Mouse (Mus musculus) macrophage (primary cell): Measurements from ENCODE around the gene Btbd9. TPM values are rescaled to one million over a fixed set of nuclear protein-coding genes. Genes with fewer than 3 reads are reported as not detected.

Experiments
- H3K27ac ChIP-seq: fragments of 350-480 bp; formaldehyde crosslinking; 2 replicates; pipeline ENCODE4 v1.9.0; 2021
- H3K36me3 ChIP-seq: fragments of 350-480 bp; formaldehyde crosslinking; 2 replicates; pipeline ENCODE4 v1.9.0; 2021; ENCODE audit errors: inconsistent target
- H3K4me3 ChIP-seq: fragments of 350-480 bp; formaldehyde crosslinking; 2 replicates; pipeline ENCODE4 v1.9.0; 2021; ENCODE audit errors: inconsistent target
- H3K79me2 ChIP-seq: fragments of 350-480 bp; formaldehyde crosslinking; 2 replicates; pipeline ENCODE4 v1.9.0; 2021; ENCODE audit errors: inconsistent target
- WGBS: methylation state at CpG from one replicate; pipeline ENCODE4 v1.1.7; 2026; ENCODE audit warnings: inconsistent platforms; ENCODE audit not compliant: missing documents; 5-methylcytosine and 5-hydroxymethylcytosine counted together
- polyA plus RNA-seq: library from polyadenylated mRNA; stranded (reverse); fragments of 250-400 nt; gene quantifications from 3 replicates; pipeline ENCODE4 v1.2.4, GENCODE M21; 2018; ENCODE audit warnings: inconsistent platforms

The Btbd9 gene
- polyA plus RNA-seq, 1 experiment from 2014 or later = 16.9 TPM

GRCm38 (mm10) chr17:30188031-30188981 lies 388.0 kb downstream of the Btbd9 start:
- H3K36me3 ChIP-seq = peaks cover 15% of the 10 kb centered on the region; the same call in 1 of the 2 replicates
- H3K27ac ChIP-seq = no peak overlapping the region
- WGBS = 89% methylated on average over 20 of the region's 20 CpGs
- peaks cover 66% of the 10 kb centered on the region; the same call in 1 of the 2 replicates for H3K79me2 ChIP-seq
- no peak overlapping the region for H3K4me3 ChIP-seq

GRCm38 (mm10) chr17:30187581-30187980 lies 388.7 kb downstream of the Btbd9 start:
- peaks cover 70% of the 10 kb centered on the region; the same call in 1 of the 2 replicates for H3K79me2 ChIP-seq
- H3K27ac ChIP-seq = no peak overlapping the region
- H3K36me3 ChIP-seq = peaks cover 8% of the 10 kb centered on the region; the same call in 1 of the 2 replicates
- no peak overlapping the region for H3K4me3 ChIP-seq
- 97% methylated on average over 5 of the region's 5 CpGs for WGBS

- WGBS = 98% methylated on average over 6 of the region's 6 CpGs
- H3K4me3 ChIP-seq = no peak overlapping the region
- peaks cover 70% of the 10 kb centered on the region; the same call in 1 of the 2 replicates for H3K79me2 ChIP-seq
- H3K27ac ChIP-seq = no peak overlapping the region
- peaks cover 4% of the 10 kb centered on the region; the same call in 1 of the 2 replicates for H3K36me3 ChIP-seq
Observed at GRCm38 (mm10) chr17:30187154-30187553, 389.1 kb downstream of the Btbd9 start.

- Histone ChIP-seq H3K27ac (no peak overlapping the region), H3K79me2 (peaks cover 48% of the 10 kb centered on the region; the same call in 1 of the 2 replicates), H3K36me3 (no peaks in the 10 kb centered on the region), H3K4me3 (no peak overlapping the region)
- 92% methylated on average over 6 of the region's 6 CpGs for WGBS
Observed at GRCm38 (mm10) chr17:30183561-30183960, 392.7 kb downstream of the Btbd9 start.

GRCm38 (mm10) chr17:30182063-30182462 lies 394.2 kb downstream of the Btbd9 start:
- WGBS = 95% methylated on average over 2 of the region's 2 CpGs
- Histone ChIP-seq H3K27ac (no peak overlapping the region), H3K4me3 (no peak overlapping the region), H3K36me3 (no peaks in the 10 kb centered on the region), H3K79me2 (peaks cover 40% of the 10 kb centered on the region; the same call in 1 of the 2 replicates)

GRCm38 (mm10) chr17:30181554-30181953 lies 394.7 kb downstream of the Btbd9 start:
- H3K79me2 ChIP-seq = peaks cover 37% of the 10 kb centered on the region; the same call in 1 of the 2 replicates
- 72% methylated on average over 4 of the region's 4 CpGs for WGBS
- no peak overlapping the region for H3K4me3 ChIP-seq
- H3K36me3 ChIP-seq = no peaks in the 10 kb centered on the region
- no peak overlapping the region for H3K27ac ChIP-seq

- no peak overlapping the region for H3K27ac ChIP-seq
- WGBS = 93% methylated on average over 6 of the region's 6 CpGs
- H3K79me2 ChIP-seq = peaks cover 36% of the 10 kb centered on the region; the same call in 1 of the 2 replicates
- no peak overlapping the region for H3K4me3 ChIP-seq
- H3K36me3 ChIP-seq = no peaks in the 10 kb centered on the region
Observed at GRCm38 (mm10) chr17:30180197-30180596, 396.1 kb downstream of the Btbd9 start.

GRCm38 (mm10) chr17:30178402-30178801 lies 397.9 kb downstream of the Btbd9 start:
- no peak overlapping the region for H3K27ac ChIP-seq
- WGBS = 100% methylated on average over 1 of the region's 1 CpGs
- no peak overlapping the region for H3K4me3 ChIP-seq
- no peaks in the 10 kb centered on the region for H3K36me3 ChIP-seq
- H3K79me2 ChIP-seq = peaks cover 18% of the 10 kb centered on the region; the same call in 1 of the 2 replicates

- Histone ChIP-seq H3K36me3 (no peaks in the 10 kb centered on the region), H3K27ac (no peak overlapping the region), H3K4me3 (no peak overlapping the region), H3K79me2 (peaks cover 13% of the 10 kb centered on the region; the same call in 1 of the 2 replicates)
- WGBS = 96% methylated on average over 4 of the region's 4 CpGs
Observed at GRCm38 (mm10) chr17:30177435-30177834, 398.9 kb downstream of the Btbd9 start.

Other genes starting within 250 kb of the Btbd9 start
- 0.10 TPM in 1 of 3 replicates, not detected in the others for gene Dnah8, start 47.9 kb upstream of the Btbd9 start, polyA plus RNA-seq
- gene Glo1, start 50.4 kb upstream of the Btbd9 start, polyA plus RNA-seq = 39.2 to 79.1 TPM (median 53.0 TPM) in 3 replicates